Mouse (Mus musculus) brain, embryonic 18.5 days (tissue): ENCODE results near the gene Zfp94.

Source experiments
- DNase-seq: peaks from one replicate; pipeline ENCODE4 v3.0.0-alpha.2; 2012; ENCODE audit warnings: low read depth, low spot score

The Zfp94 gene

GRCm38 (mm10) chr7:24318942-24319341, 2.5 kb upstream of the Zfp94 start:
- DNase-seq, result no peak

- DNase-seq, result no peak
Measured at GRCm38 (mm10) chr7:24315726-24316566, 520 bp downstream of the Zfp94 start.

GRCm38 (mm10) chr7:24300771-24301282, 15.6 kb downstream of the Zfp94 start, which contains the start of gene Zfp61:
Zfp61 (minus strand) TSS chr7:24301232.
- no peak for DNase-seq

DNA sequence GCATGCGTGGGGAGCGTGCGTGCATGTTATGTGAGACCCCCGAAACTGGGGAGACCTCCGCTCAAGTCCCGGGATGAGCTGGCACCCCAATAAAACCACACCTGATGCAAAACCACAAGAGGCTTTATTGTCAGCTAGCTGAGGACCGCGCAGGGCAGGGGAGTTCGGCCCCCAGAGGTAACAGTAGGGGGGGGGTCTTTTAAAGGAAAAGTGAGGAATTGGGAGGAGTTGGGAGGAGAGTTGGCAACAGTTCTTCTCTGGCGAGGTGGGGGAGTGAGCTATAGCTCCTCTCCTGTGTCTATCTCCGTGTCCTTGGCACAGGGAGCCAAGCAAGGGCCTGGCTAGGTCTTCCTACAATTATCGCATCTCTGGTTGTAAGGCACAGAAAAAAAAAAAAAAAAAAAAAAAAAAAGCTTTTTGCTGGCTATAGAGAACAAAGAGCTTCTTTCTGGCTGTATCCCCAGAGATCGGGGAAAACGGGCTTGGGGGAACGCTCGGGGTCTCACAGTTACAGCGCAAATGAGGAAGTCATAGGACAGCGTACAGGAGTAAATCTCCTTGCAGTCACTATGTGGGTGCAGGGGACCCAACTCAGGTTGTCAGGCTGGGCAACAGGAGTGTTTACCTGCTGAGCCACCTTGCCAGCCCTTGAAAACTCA, 16.5 kb downstream of the Zfp94 start:
- no peak for DNase-seq

- peak; percentile 88 for DNase-seq
Measured at GRCm38 (mm10) chr7:24298973-24299708, 17.3 kb downstream of the Zfp94 start.

DNA sequence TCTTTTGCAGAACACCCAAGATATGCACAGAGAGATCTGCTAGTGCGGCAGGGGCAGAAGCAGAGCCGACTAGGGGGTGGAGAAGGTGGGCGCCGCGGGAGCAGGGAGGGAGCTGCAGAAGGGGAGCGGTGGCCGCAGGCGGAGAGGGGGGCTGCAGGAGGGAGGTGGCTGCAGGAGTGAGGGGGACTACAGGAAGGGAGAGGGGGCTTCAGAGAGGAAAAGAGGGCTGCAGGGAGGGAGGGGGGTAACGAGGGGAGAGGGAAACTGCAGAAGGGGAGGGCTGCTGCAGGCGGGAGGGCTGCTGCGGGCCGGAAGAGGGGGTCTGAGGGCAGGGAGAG, 17.9 kb downstream of the Zfp94 start:
- DNase-seq, result no peak

DNA sequence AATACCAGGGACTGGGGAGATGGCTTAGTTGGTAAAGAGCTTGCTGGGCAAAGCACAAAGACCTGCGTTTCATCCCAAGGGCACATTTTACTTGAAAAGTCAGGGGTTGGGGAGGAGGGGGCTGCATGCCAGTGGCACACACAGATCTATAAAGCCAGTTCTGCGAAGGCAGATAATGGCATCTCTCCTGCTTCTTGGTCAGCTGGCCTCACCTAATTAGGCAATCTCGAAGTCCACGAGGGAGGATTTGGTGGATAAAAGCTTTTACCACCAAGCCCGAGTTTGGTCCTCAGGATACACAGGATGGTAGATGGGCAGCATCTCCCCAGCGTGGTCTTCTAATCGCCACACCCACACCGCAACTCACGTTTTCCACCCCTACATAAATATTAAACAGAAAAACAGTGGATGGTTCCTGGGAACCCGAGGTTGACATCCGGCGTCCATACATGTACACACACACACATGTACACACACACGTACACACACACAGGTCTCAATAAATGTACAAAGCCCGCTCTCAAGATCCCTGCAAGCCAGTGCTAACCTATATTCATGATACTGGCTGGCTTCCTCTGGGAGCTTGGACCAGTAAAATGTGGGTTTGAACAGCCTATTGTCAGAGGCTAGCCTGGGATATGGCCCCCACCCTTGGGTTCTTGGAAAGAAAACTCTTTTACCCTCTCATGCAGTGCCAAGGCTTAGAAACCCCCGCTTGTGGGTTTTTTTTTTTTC, 18.9 kb downstream of the Zfp94 start:
- DNase-seq, result no peak

GRCm38 (mm10) chr7:24296386-24296785, 20.1 kb downstream of the Zfp94 start:
- no peak for DNase-seq

DNA sequence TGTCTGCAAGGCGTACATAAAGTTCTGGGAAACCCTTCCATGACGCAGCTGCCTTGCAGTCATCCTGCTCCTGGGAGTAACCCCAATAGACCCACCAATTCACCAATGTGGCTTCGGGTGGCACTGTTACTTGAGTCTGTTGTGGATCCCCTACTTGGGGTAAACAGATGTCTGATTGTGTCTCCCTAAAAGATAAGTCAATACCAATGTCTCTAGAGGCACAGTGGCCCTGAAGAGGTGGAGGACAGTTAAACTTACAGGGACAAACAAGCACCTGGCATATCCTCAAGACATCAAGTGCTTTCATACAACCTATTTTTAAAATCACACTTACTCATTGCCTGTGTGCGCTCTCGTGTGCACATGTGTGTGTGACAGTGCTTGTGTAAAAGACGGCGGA, 21.1 kb downstream of the Zfp94 start:
- no peak for DNase-seq

DNA sequence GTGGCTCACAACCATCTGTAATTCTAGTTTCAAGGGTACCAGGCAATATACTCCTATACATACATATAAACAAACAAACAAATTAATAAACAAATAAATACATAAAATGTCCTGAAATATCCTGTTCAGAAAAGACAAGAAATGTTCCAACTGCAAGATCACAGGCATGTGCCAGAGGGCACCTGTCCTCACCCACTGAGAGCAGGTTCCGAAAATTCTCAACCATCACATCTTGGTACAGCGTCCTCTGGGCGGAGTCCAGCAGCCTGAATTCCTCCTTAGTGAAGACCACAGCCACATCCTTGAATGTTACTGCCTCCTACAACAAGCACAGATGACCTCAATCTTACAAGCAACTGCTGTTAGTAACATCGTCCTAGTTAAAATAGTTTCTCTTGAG, 21.7 kb downstream of the Zfp94 start:
- DNase-seq, result no peak

GRCm38 (mm10) chr7:24293061-24293851, 23.2 kb downstream of the Zfp94 start:
- no peak for DNase-seq

GRCm38 (mm10) chr7:24291387-24292090, 24.9 kb downstream of the Zfp94 start:
- no peak for DNase-seq

DNA sequence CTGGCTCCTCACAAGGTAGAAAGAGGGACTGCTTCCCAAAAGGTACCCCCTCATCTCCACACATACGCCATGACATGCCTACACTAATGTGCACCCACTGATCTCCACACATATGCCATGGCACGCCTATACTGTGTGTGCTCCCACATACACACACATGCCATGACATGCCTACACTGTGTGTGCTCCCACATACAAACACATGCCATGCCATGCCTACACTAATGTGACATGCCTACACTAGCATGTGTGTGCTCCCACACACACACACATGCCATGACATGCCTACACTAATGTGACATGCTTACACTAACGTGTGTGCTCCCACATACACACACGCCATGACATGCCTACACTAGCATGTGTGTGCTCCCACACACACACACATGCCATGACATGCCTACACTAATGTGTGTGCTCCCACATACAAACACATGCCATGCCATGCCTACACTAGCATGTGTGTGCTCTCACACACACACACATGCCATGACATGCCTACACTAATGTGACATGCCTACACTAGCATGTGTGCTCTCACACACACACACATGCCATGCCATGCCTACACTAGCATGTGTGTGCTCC, 26.3 kb downstream of the Zfp94 start:
- no peak for DNase-seq

GRCm38 (mm10) chr7:24288512-24288911, 28.0 kb downstream of the Zfp94 start:
- no peak for DNase-seq

- no peak for DNase-seq
Measured at GRCm38 (mm10) chr7:24287670-24288069, 28.8 kb downstream of the Zfp94 start.

DNA sequence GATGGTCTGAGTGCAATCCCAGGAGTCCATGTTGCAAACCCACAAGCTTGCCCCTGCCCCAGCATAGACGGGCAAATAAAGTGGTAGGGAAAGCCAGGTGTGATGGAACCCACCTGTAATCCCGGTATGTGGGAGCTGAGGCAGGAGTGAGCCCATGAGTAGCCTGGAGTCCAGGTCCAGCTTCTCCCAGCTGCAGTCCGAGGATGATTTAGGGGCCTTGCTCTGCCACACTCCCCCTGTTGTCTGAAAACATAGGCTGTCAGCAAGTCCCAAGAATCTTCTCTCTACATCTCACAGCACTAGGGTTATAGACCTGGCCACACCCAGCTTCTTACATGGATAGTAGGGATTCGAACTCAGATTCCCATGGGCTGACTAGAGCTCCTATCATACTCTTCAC, 29.6 kb downstream of the Zfp94 start:
- DNase-seq, result no peak

- no peak for DNase-seq
Measured at GRCm38 (mm10) chr7:24286090-24286489, 30.4 kb downstream of the Zfp94 start.

- no peak for DNase-seq
Measured at GRCm38 (mm10) chr7:24280858-24281145, 35.7 kb downstream of the Zfp94 start.

DNA sequence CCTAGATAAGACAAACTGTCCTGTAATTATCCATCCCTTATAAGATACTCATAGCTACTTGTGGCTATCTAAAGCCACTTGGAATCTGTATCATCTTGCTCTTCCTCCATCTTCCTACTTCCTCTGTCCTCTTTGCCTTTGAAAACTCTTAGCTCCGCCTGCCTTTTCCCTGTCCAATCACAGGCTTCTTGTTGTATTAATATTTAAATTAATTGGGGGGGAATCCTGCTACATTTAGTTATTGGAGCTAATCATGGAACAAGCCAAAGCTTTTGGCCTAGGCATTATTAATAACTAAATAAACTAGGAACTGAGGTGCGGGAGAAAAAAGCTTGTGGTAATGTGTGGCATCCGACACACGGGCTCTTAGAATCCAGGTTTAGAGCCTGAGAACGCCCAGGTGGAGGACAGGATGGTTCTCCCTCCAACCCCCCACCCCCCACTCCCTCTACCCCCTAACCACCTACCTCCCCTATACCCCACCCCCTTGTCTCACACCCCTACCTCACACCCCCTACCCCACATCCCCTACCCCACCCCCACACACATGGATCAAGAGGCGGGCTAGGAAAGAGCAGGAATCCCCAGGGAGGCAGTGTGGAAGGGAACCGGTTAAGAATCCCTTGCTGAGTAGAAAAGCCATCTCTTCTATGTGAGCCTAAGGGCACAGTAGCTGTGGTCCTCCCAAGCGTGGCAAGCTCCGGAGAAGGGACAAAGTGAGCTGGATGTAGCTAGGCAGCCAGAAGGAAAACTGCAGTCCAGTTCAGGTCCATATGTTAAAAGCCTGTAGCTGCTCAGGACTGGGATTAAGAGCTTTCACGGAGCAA, 36.2 kb downstream of the Zfp94 start:
- DNase-seq, result no peak
